Mouse (Mus musculus) cerebellum, adult (tissue): Measurements from ENCODE around the gene Gm21732.
"Not testable (repeated sequence)": the region's sequence is repeated elsewhere in the genome, so short reads cannot be mapped to it uniquely, and the experiment has no call there.

Experiments used
- ATAC-seq: cut with Nextera tagmentation; 2 replicates; pipeline ENCODE4 v1.9.2; 2017; ENCODE audit warnings: mild to moderate bottlenecking, moderate library complexity, mixed read lengths; ENCODE audit not compliant: insufficient number of reproducible peaks, low FRiP score, low TSS enrichment

The Gm21732 gene

GRCm38 (mm10) chrY:38575591-38575990, at the start of gene Gm21732:
Gene Gm21732, minus strand, starts transcription at chrY:38575691.
- ATAC-seq: not testable (repeated sequence)
